Mouse (Mus musculus) CH12.LX (cell line): ENCODE measurements around the gene Igfbp2.

Experiments
- CTCF ChIP-seq, 2 experiments: IDR thresholded peaks in 1 of 2; conservative IDR thresholded peaks in 1 of 2; 2 replicates each; pipeline ENCODE4 v1.5.1; 2011 to 2012; ENCODE audit warnings: low read depth in 2 of 2, low read length in 2 of 2, improper control_type of control experiment in 1 of 2, inconsistent platforms in 1 of 2, mild to moderate bottlenecking in 1 of 2, moderate library complexity in 1 of 2
- E2F4 ChIP-seq: IDR thresholded peaks from 2 replicates; pipeline ENCODE4 v1.6.1; 2011; ENCODE audit warnings: low read depth, low read length, improper control_type of control experiment; ENCODE audit not compliant: insufficient replicate concordance
- EP300 ChIP-seq: IDR thresholded peaks from 2 replicates; pipeline ENCODE4 v1.6.1; 2011; ENCODE audit warnings: low read length, improper control_type of control experiment
- MYC ChIP-seq: IDR thresholded peaks from 2 replicates; pipeline ENCODE4 v1.6.1; 2011; ENCODE audit warnings: low read depth, mild to moderate bottlenecking, improper control_type of control experiment, low read length
- TBP ChIP-seq: conservative IDR thresholded peaks from 2 replicates; pipeline ENCODE4 v1.6.1; 2011; ENCODE audit warnings: low read depth, low read length, improper control_type of control experiment
- USF1 ChIP-seq: IDR thresholded peaks from 2 replicates; pipeline ENCODE4 v1.6.1; 2014; ENCODE audit warnings: low read depth, mild to moderate bottlenecking, inconsistent platforms, low read length, improper control_type of control experiment
- USF2 ChIP-seq: conservative IDR thresholded peaks from 2 replicates; pipeline ENCODE4 v1.6.1; 2011; ENCODE audit warnings: low read depth, low read length, improper control_type of control experiment
- ZC3H11A ChIP-seq: IDR thresholded peaks from 2 replicates; pipeline ENCODE4 v1.6.1; 2012; ENCODE audit warnings: low read depth, mild to moderate bottlenecking, inconsistent platforms, low read length, improper control_type of control experiment

GRCm38 (mm10) chr1:72813639-72814403, 10.5 kb upstream of the Igfbp2 start:
- TF ChIP-seq CTCF (conservative IDR thresholded peaks at IDR 0.05 in 1 of 2, IDR thresholded peaks at IDR 0.05 in 1 of 2; ENCODE audit: low read depth in 2 of 2, low read length in 2 of 2) (no peak), MYC (no peak), USF2 (no peak), ZC3H11A (no peak), TBP (no peak), USF1 (no peak), E2F4 (no peak), EP300 (no peak)
